Mouse (Mus musculus) ES-Bruce4 (cell line): ENCODE measurements at regions not wholly inside any gene's neighbourhood (a gene's known extent, or its start where the extent isn't known, plus 50 kb on each side); places are given as distances from the start of the nearest gene placed in this dataset.

Source experiments
- CTCF ChIP-seq: IDR thresholded peaks from one replicate; pipeline ENCODE4 v1.8.1; 2011; ENCODE audit warnings: low read depth, low read length
- EP300 ChIP-seq: IDR thresholded peaks from 2 replicates; pipeline ENCODE4 v1.6.1; 2011; ENCODE audit warnings: low read depth, low read length; ENCODE audit not compliant: insufficient read depth
- POLR2A ChIP-seq: IDR thresholded peaks from one replicate; pipeline ENCODE4 v1.8.1; 2011; ENCODE audit warnings: low read length; ENCODE audit not compliant: insufficient read depth

GRCm38 (mm10) chr12:13825899-13826298 is 326.0 kb downstream of the Fam84a start:
- no peak for TF ChIP-seq POLR2A
- TF ChIP-seq CTCF: no peak
- no peak for TF ChIP-seq EP300
